Comparison of ENCODE assay signal across 17 mouse cellular contexts in genomic region chr7:129763754-129764153, GRCm38 (mm10).
DNase-seq lines count a peak whose midpoint lies in the region; ATAC-seq and TF ChIP-seq lines count a peak whose summit lies in the region.
"Had no signal": no experiment of that assay in that cellular context is flagged by ENCODE, and none has a peak within 500 bp of the region (broad histone marks: within the 10 kb centered on the region; RNA-seq: fewer than 3 reads in every experiment).

No protein-coding gene starts in this region.

- no peaks in the 10 kb centered on the region; the same call in 1 of the 2 replicates for H3K4me1 ChIP-seq in forebrain, embryonic 14.5 days (ENCODE audit: control insufficient read depth, insufficient read depth, low read length)
- H3K4me1 ChIP-seq in forebrain, embryonic 13.5 days: peaks cover 7% of the 10 kb centered on the region
- no peaks in the 10 kb centered on the region for H3K4me1 ChIP-seq in limb, embryonic 14.5 days (ENCODE audit: control insufficient read depth, insufficient read depth, low read length)
- peaks cover 22% of the 10 kb centered on the region for H3K4me1 ChIP-seq in limb, embryonic 10.5 days
- peaks cover 6% of the 10 kb centered on the region; the same call in 1 of the 2 replicates for H3K4me1 ChIP-seq in limb, embryonic 15.5 days

- H3K4me3 ChIP-seq in forebrain, embryonic 14.5 days (ENCODE audit: low read depth, low read length): no peak overlapping the region
- H3K4me3 ChIP-seq in forebrain, embryonic 13.5 days: no peak overlapping the region
- no peak overlapping the region for H3K4me3 ChIP-seq in limb, embryonic 14.5 days (replicated peaks; ENCODE audit: low read length)
- H3K4me3 ChIP-seq in limb, embryonic 10.5 days: no peak overlapping the region
- no peak overlapping the region for H3K4me3 ChIP-seq in limb, embryonic 15.5 days
- H3K4me3 ChIP-seq: embryonic facial prominence, embryonic 12.5 days had no signal

- H3K9ac ChIP-seq in forebrain, embryonic 14.5 days (ENCODE audit: low read length): no peak overlapping the region
- H3K9ac ChIP-seq in forebrain, embryonic 13.5 days: no peak overlapping the region
- no peak overlapping the region for H3K9ac ChIP-seq in limb, embryonic 14.5 days (ENCODE audit: low read depth, low read length, severe bottlenecking)
- H3K9ac ChIP-seq in limb, embryonic 15.5 days: no peak overlapping the region
- H3K9ac ChIP-seq: embryonic facial prominence, embryonic 12.5 days; liver, embryonic 14.5 days had no signal

- no peaks in the 10 kb centered on the region for H3K36me3 ChIP-seq in forebrain, embryonic 14.5 days (ENCODE audit: control insufficient read depth, insufficient read depth, low read length)
- no peaks in the 10 kb centered on the region for H3K36me3 ChIP-seq in forebrain, embryonic 13.5 days (ENCODE audit: poor library complexity, severe bottlenecking)
- no peaks in the 10 kb centered on the region for H3K36me3 ChIP-seq in limb, embryonic 14.5 days (ENCODE audit: control insufficient read depth, insufficient read depth, low read length)
- H3K36me3 ChIP-seq in limb, embryonic 10.5 days: no peaks in the 10 kb centered on the region
- no peaks in the 10 kb centered on the region for H3K36me3 ChIP-seq in limb, embryonic 15.5 days
- H3K36me3 ChIP-seq: embryonic facial prominence, embryonic 12.5 days had no signal

- TF ChIP-seq CTCF in brain, embryonic 14.5 days (IDR thresholded peaks at IDR 0.05; ENCODE audit: borderline replicate concordance, extremely low read depth, insufficient read depth, insufficient read length): no peak

- DNase-seq in forebrain, embryonic 14.5 days (ENCODE audit: low spot score): peak; percentile 52
- DNase-seq in limb, embryonic 14.5 days (ENCODE audit: low spot score): peak; percentile 72
- DNase-seq in limb, embryonic 10.5 days (ENCODE audit: low spot score): no peak
- peak; percentile 63 for DNase-seq in brain, embryonic 14.5 days (ENCODE audit: low read depth)
- DNase-seq in thymus, postnatal 4 days: no peak
- no peak for DNase-seq in natural killer cell, adult 2 months (ENCODE audit: low spot score in 2 of 2)
- DNase-seq: adrenal gland, adult 8-10 months; cerebellum, adult 18-20 months; heart, postnatal 10 days; kidney, postnatal 25 days; retina, postnatal 1 day; spleen, adult 18-20 months had no signal

- H3K4me2 ChIP-seq in forebrain, embryonic 14.5 days (ENCODE audit: low read length): no peak overlapping the region
- H3K4me2 ChIP-seq in forebrain, embryonic 13.5 days: no peak overlapping the region
- no peak overlapping the region for H3K4me2 ChIP-seq in limb, embryonic 14.5 days (replicated peaks; ENCODE audit: low read depth, low read length, severe bottlenecking)
- no peak overlapping the region for H3K4me2 ChIP-seq in limb, embryonic 15.5 days
- H3K4me2 ChIP-seq: embryonic facial prominence, embryonic 12.5 days had no signal

- TF ChIP-seq POLR2A in limb, embryonic 14.5 days (IDR thresholded peaks at IDR 0.05; ENCODE audit: borderline replicate concordance, extremely low read depth, insufficient read depth, insufficient read length): no peak
- TF ChIP-seq POLR2A in brain, embryonic 14.5 days (IDR thresholded peaks at IDR 0.05; ENCODE audit: borderline replicate concordance, extremely low read depth, insufficient read depth, insufficient read length, poor library complexity, severe bottlenecking): no peak

- no peaks in the 10 kb centered on the region for H3K27me3 ChIP-seq in forebrain, embryonic 14.5 days (replicated peaks; ENCODE audit: control insufficient read depth, insufficient read depth, low read length)
- H3K27me3 ChIP-seq in forebrain, embryonic 13.5 days: no peaks in the 10 kb centered on the region
- no peaks in the 10 kb centered on the region for H3K27me3 ChIP-seq in limb, embryonic 14.5 days (ENCODE audit: control insufficient read depth, insufficient read depth, low read length)
- peaks cover 4% of the 10 kb centered on the region; the same call in 1 of the 2 replicates for H3K27me3 ChIP-seq in limb, embryonic 10.5 days (ENCODE audit: low read depth, poor library complexity, severe bottlenecking)
- no peaks in the 10 kb centered on the region for H3K27me3 ChIP-seq in limb, embryonic 15.5 days
- H3K27me3 ChIP-seq: embryonic facial prominence, embryonic 12.5 days had no signal

- 33% methylated on average over 5 of the region's 5 CpGs for WGBS in forebrain, embryonic 14.5 days
- 32% methylated on average over 5 of the region's 5 CpGs for WGBS in forebrain, embryonic 13.5 days
- 41% methylated on average over 5 of the region's 5 CpGs for WGBS in limb, embryonic 14.5 days
- WGBS in limb, embryonic 10.5 days: 63% methylated on average over 5 of the region's 5 CpGs
- WGBS in limb, embryonic 15.5 days: 44% methylated on average over 5 of the region's 5 CpGs

- no peak for ATAC-seq in forebrain, embryonic 14.5 days
- no peak for ATAC-seq in forebrain, embryonic 13.5 days
- ATAC-seq in limb, embryonic 14.5 days (ENCODE audit: low FRiP score, low read depth): no peak
- ATAC-seq in limb, embryonic 15.5 days (ENCODE audit: insufficient number of reproducible peaks, low FRiP score, low TSS enrichment, low read depth): no peak
- ATAC-seq: hindbrain, postnatal 0 days had no signal

- H3K9me3 ChIP-seq in forebrain, embryonic 14.5 days (replicated peaks; ENCODE audit: control insufficient read depth, low read length): no peaks in the 10 kb centered on the region
- no peaks in the 10 kb centered on the region for H3K9me3 ChIP-seq in forebrain, embryonic 13.5 days (replicated peaks)
- no peaks in the 10 kb centered on the region for H3K9me3 ChIP-seq in limb, embryonic 14.5 days (ENCODE audit: control insufficient read depth, low read length)
- H3K9me3 ChIP-seq in limb, embryonic 10.5 days (replicated peaks): no peaks in the 10 kb centered on the region
- no peaks in the 10 kb centered on the region for H3K9me3 ChIP-seq in limb, embryonic 15.5 days
- H3K9me3 ChIP-seq: embryonic facial prominence, embryonic 12.5 days had no signal

- no peak overlapping the region for H3K27ac ChIP-seq in forebrain, embryonic 14.5 days (ENCODE audit: low read depth, low read length)
- H3K27ac ChIP-seq in forebrain, embryonic 13.5 days: no peak overlapping the region
- no peak overlapping the region for H3K27ac ChIP-seq in limb, embryonic 14.5 days (replicated peaks; ENCODE audit: low read depth, low read length)
- H3K27ac ChIP-seq in limb, embryonic 10.5 days: no peak overlapping the region
- H3K27ac ChIP-seq in limb, embryonic 15.5 days: peak overlapping the region; percentile 30; the same call in 1 of the 2 replicates
- H3K27ac ChIP-seq: embryonic facial prominence, embryonic 12.5 days; hindbrain, postnatal 0 days; liver, embryonic 14.5 days had no signal

Comparison
In these comparisons a context has a peak if more than half of its experiments do, and no peak if none do; other contexts are left out.
1. DNase-seq: peak in forebrain, embryonic 14.5 days (single experiment), limb, embryonic 14.5 days (single experiment) and brain, embryonic 14.5 days (single experiment); none in limb, embryonic 10.5 days (single experiment), thymus, postnatal 4 days (single experiment) and natural killer cell, adult 2 months (0 of 2).